ENCODE assay signal across 17 mouse cellular contexts in the genomic region with DNA sequence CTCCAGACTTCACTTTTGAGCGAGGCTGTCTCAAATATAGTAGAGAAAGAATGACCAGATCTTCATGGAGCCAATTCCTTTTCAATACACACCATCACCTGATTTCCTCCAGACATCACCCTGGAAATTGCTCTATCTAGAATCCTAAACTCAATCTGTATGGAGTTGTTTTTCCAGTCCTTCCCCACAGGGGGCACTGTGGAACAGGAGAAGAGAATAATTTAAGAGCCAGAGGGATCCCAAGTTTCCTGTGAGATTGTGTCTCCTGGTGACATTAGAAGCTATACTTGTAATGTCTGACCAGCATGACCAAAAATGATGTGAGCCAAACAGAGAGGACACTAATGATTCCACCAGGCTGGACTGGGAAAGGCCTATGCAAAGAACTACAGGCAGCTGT.
DNase-seq lines count a peak whose midpoint lies in the region; ATAC-seq and TF ChIP-seq lines count a peak whose summit lies in the region.
"Had no signal": no experiment of that assay in that cellular context is flagged by ENCODE, and none has a peak within 500 bp of the region (broad histone marks: within the 10 kb centered on the region; RNA-seq: fewer than 3 reads in every experiment).

No protein-coding gene starts in this region.

- no peaks in the 10 kb centered on the region for H3K36me3 ChIP-seq in forebrain, postnatal 0 days (ENCODE audit: insufficient read depth)
- no peaks in the 10 kb centered on the region for H3K36me3 ChIP-seq in forebrain, embryonic 14.5 days (ENCODE audit: control insufficient read depth, insufficient read depth, low read length)
- H3K36me3 ChIP-seq in kidney, postnatal 0 days (ENCODE audit: insufficient read depth, low read length), result no peaks in the 10 kb centered on the region
- H3K36me3 ChIP-seq in kidney, embryonic 14.5 days (ENCODE audit: control insufficient read depth, insufficient read depth, low read length), result no peaks in the 10 kb centered on the region
- H3K36me3 ChIP-seq: embryonic facial prominence, embryonic 10.5 days; midbrain, embryonic 15.5 days; neural tube, embryonic 13.5 days had no signal

- 0 out of 2 replicates have a peak, but pooled peaks have one; percentile 24 for TF ChIP-seq CTCF in forebrain, postnatal 0 days (IDR thresholded peaks at IDR 0.05; ENCODE audit: low read depth)
- peak; percentile 47; the same call in 1 of the 2 replicates for TF ChIP-seq CTCF in kidney, postnatal 0 days (IDR thresholded peaks at IDR 0.05; ENCODE audit: low read depth)

- H3K9me3 ChIP-seq in forebrain, postnatal 0 days (ENCODE audit: low read length), result no peaks in the 10 kb centered on the region
- no peaks in the 10 kb centered on the region for H3K9me3 ChIP-seq in forebrain, embryonic 14.5 days (replicated peaks; ENCODE audit: control insufficient read depth, low read length)
- no peaks in the 10 kb centered on the region for H3K9me3 ChIP-seq in kidney, postnatal 0 days (replicated peaks; ENCODE audit: low read length)
- no peaks in the 10 kb centered on the region for H3K9me3 ChIP-seq in kidney, embryonic 14.5 days (ENCODE audit: control insufficient read depth, low read length)
- H3K9me3 ChIP-seq: embryonic facial prominence, embryonic 10.5 days; midbrain, embryonic 15.5 days; neural tube, embryonic 13.5 days had no signal

- WGBS in forebrain, postnatal 0 days, result 32% methylated on average over 1 of the region's 1 CpGs
- 14% methylated on average over 1 of the region's 1 CpGs for WGBS in forebrain, embryonic 14.5 days
- 29% methylated on average over 1 of the region's 1 CpGs for WGBS in kidney, postnatal 0 days
- 29% methylated on average over 1 of the region's 1 CpGs for WGBS in kidney, embryonic 14.5 days

- no peak for DNase-seq in forebrain, postnatal 0 days
- no peak for DNase-seq in forebrain, embryonic 14.5 days (ENCODE audit: low spot score)
- peak; percentile 14 for DNase-seq in kidney, postnatal 0 days (ENCODE audit: low spot score)
- DNase-seq in 416B (ENCODE audit: low read depth) (peak; percentile 2), R1 (ENCODE audit: low read depth, low spot score) (peak; percentile 16)
- DNase-seq in ovary, postnatal 36 days (ENCODE audit: low spot score), result no peak
- no peak for DNase-seq in lung, adult 18-20 months
- DNase-seq: B cell, adult 2 months; cerebellum, adult 18-20 months; gastrocnemius, postnatal 25 days; kidney, postnatal 36 days; lung, postnatal 36 days had no signal

- no peak overlapping the region for H3K4me3 ChIP-seq in forebrain, postnatal 0 days (ENCODE audit: low read depth, low read length)
- H3K4me3 ChIP-seq in forebrain, embryonic 14.5 days (ENCODE audit: low read depth, low read length), result no peak overlapping the region
- no peak overlapping the region for H3K4me3 ChIP-seq in kidney, postnatal 0 days (replicated peaks; ENCODE audit: low read depth, low read length)
- no peak overlapping the region for H3K4me3 ChIP-seq in kidney, embryonic 14.5 days (ENCODE audit: low read length)
- H3K4me3 ChIP-seq: embryonic facial prominence, embryonic 10.5 days; midbrain, embryonic 15.5 days; neural tube, embryonic 13.5 days had no signal

- H3K27ac ChIP-seq in forebrain, postnatal 0 days (ENCODE audit: low read depth, low read length), result no peak overlapping the region
- H3K27ac ChIP-seq in forebrain, embryonic 14.5 days (ENCODE audit: low read depth, low read length), result no peak overlapping the region
- H3K27ac ChIP-seq in kidney, postnatal 0 days, result no peak overlapping the region
- H3K27ac ChIP-seq in kidney, embryonic 14.5 days (ENCODE audit: low read depth, low read length), result no peak overlapping the region
- H3K27ac ChIP-seq: embryonic facial prominence, embryonic 10.5 days; midbrain, embryonic 15.5 days; neural tube, embryonic 13.5 days had no signal

- no peak overlapping the region for H3K4me2 ChIP-seq in forebrain, postnatal 0 days (ENCODE audit: low read depth)
- no peak overlapping the region for H3K4me2 ChIP-seq in forebrain, embryonic 14.5 days (ENCODE audit: low read length)
- H3K4me2 ChIP-seq in kidney, postnatal 0 days (ENCODE audit: low read length), result no peak overlapping the region
- no peak overlapping the region for H3K4me2 ChIP-seq in kidney, embryonic 14.5 days (replicated peaks; ENCODE audit: low read depth, low read length)
- H3K4me2 ChIP-seq: liver, embryonic 11.5 days; midbrain, embryonic 15.5 days; neural tube, embryonic 13.5 days had no signal

- H3K4me1 ChIP-seq in forebrain, postnatal 0 days (ENCODE audit: insufficient read depth), result no peaks in the 10 kb centered on the region
- no peaks in the 10 kb centered on the region for H3K4me1 ChIP-seq in forebrain, embryonic 14.5 days (ENCODE audit: control insufficient read depth, insufficient read depth, low read length)
- no peaks in the 10 kb centered on the region for H3K4me1 ChIP-seq in kidney, postnatal 0 days (replicated peaks; ENCODE audit: insufficient read depth, low read length)
- no peaks in the 10 kb centered on the region for H3K4me1 ChIP-seq in kidney, embryonic 14.5 days (ENCODE audit: control insufficient read depth, insufficient read depth, low read length)
- H3K4me1 ChIP-seq: embryonic facial prominence, embryonic 10.5 days; midbrain, embryonic 15.5 days; neural tube, embryonic 13.5 days had no signal

- H3K27me3 ChIP-seq in forebrain, postnatal 0 days (ENCODE audit: insufficient read depth, low read length), result no peaks in the 10 kb centered on the region
- no peaks in the 10 kb centered on the region for H3K27me3 ChIP-seq in forebrain, embryonic 14.5 days (replicated peaks; ENCODE audit: control insufficient read depth, insufficient read depth, low read length)
- H3K27me3 ChIP-seq in kidney, postnatal 0 days (ENCODE audit: insufficient read depth, low read length), result no peaks in the 10 kb centered on the region
- no peaks in the 10 kb centered on the region for H3K27me3 ChIP-seq in kidney, embryonic 14.5 days (ENCODE audit: control insufficient read depth, insufficient read depth, low read length)
- H3K27me3 ChIP-seq: midbrain, embryonic 15.5 days; neural tube, embryonic 13.5 days had no signal

- H3K9ac ChIP-seq in forebrain, postnatal 0 days, result no peak overlapping the region
- H3K9ac ChIP-seq in forebrain, embryonic 14.5 days (ENCODE audit: low read length), result no peak overlapping the region
- H3K9ac ChIP-seq in kidney, postnatal 0 days (ENCODE audit: low read depth, low read length), result no peak overlapping the region
- no peak overlapping the region for H3K9ac ChIP-seq in kidney, embryonic 14.5 days (ENCODE audit: low read depth, low read length)
- H3K9ac ChIP-seq: midbrain, embryonic 15.5 days; neural tube, embryonic 13.5 days had no signal

- ATAC-seq in forebrain, postnatal 0 days, result no peak
- ATAC-seq in forebrain, embryonic 14.5 days, result no peak
- no peak for ATAC-seq in kidney, postnatal 0 days (replicated peaks; ENCODE audit: low FRiP score, low read depth)
- ATAC-seq in kidney, embryonic 14.5 days (ENCODE audit: low FRiP score, low TSS enrichment), result no peak
- ATAC-seq: midbrain, embryonic 15.5 days had no signal

Comparison
In these comparisons a context has a peak if more than half of its experiments do, and no peak if none do; other contexts are left out.
1. DNase-seq: peak in kidney, postnatal 0 days (single experiment), 416B (single experiment) and R1 (single experiment); none in forebrain, postnatal 0 days (single experiment), forebrain, embryonic 14.5 days (single experiment), ovary, postnatal 36 days (single experiment) and lung, adult 18-20 months (0 of 2).